Mouse (Mus musculus) hindbrain, embryonic 10.5 days (tissue): Measurements from ENCODE around the gene Rufy3. TPM values are rescaled to one million over a fixed set of nuclear protein-coding genes. Genes with fewer than 3 reads are reported as not detected.

Experiments
- DNase-seq: peaks from one replicate; pipeline ENCODE4 v3.0.0-alpha.2; 2017; ENCODE audit warnings: low spot score
- H3K27ac ChIP-seq: fragments of 300-500 bp; sonication (generic); 2 replicates; pipeline ENCODE4 v1.5.1; 2016; ENCODE audit warnings: mild to moderate bottlenecking, moderate library complexity
- H3K27me3 ChIP-seq: fragments of 300-500 bp; sonication (generic); 2 replicates; pipeline ENCODE4 v1.6.1; 2016; ENCODE audit warnings: mild to moderate bottlenecking; ENCODE audit not compliant: poor library complexity, insufficient read depth, severe bottlenecking
- H3K36me3 ChIP-seq: fragments of 300-500 bp; sonication (generic); 2 replicates; pipeline ENCODE4 v1.6.1; 2016; ENCODE audit warnings: mild to moderate bottlenecking, moderate library complexity
- H3K4me1 ChIP-seq: fragments of 300-500 bp; sonication (generic); replicated peaks from 2 replicates; pipeline ENCODE4 v1.6.1; 2016; ENCODE audit warnings: mild to moderate bottlenecking
- H3K4me3 ChIP-seq: fragments of 300-500 bp; sonication (generic); 2 replicates; pipeline ENCODE4 v1.5.1; 2016; ENCODE audit warnings: mild to moderate bottlenecking, moderate library complexity
- H3K9me3 ChIP-seq: fragments of 300-500 bp; sonication (generic); 2 replicates; pipeline ENCODE4 v1.6.1; 2016; ENCODE audit warnings: mild to moderate bottlenecking, moderate library complexity
- WGBS: fragments of 180-500 bp; shearing (Covaris S2); methylation state at CpG from one replicate; pipeline ENCODE4 v1.1.7; 2016; 5-methylcytosine and 5-hydroxymethylcytosine counted together
- polyA plus RNA-seq: library from polyadenylated mRNA; unstranded; fragments of >200 nt; fragmentation: Nextera tagmentation; extraction: Ambion mirVana; gene quantifications from 2 replicates; pipeline ENCODE4 v1.2.1, GENCODE M21; 2016

Gene Rufy3
- polyA plus RNA-seq, 1 experiment from 2014 or later: 103 TPM

DNA sequence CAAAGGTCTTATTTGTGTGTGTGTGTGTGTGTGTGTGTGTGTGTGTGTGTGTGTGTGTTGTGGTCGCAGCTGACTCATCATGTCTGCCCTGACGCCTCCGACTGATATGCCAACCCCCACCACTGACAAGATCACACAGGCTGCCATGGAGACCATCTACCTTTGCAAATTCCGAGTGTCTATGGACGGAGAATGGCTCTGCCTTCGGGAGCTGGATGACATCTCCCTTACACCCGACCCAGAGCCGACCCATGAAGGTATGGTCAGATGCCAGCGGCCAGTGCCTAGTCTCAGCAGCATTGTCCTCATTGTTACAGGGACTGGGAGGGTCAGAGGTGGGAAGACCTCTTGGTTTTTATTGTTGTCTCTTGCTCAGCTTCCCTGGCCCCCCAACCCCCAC, 19.2 kb downstream of the Rufy3 start:
- peak; percentile 62 for DNase-seq
- Histone ChIP-seq H3K27ac (peak overlapping the region; percentile 82), H3K4me1 (peaks cover 45% of the 10 kb centered on the region), H3K4me3 (peak overlapping the region; percentile 51), H3K27me3 (no peaks in the 10 kb centered on the region), H3K36me3 (no peaks in the 10 kb centered on the region), H3K9me3 (no peaks in the 10 kb centered on the region)
- WGBS: 13% methylated on average over 9 of the region's 9 CpGs

DNA sequence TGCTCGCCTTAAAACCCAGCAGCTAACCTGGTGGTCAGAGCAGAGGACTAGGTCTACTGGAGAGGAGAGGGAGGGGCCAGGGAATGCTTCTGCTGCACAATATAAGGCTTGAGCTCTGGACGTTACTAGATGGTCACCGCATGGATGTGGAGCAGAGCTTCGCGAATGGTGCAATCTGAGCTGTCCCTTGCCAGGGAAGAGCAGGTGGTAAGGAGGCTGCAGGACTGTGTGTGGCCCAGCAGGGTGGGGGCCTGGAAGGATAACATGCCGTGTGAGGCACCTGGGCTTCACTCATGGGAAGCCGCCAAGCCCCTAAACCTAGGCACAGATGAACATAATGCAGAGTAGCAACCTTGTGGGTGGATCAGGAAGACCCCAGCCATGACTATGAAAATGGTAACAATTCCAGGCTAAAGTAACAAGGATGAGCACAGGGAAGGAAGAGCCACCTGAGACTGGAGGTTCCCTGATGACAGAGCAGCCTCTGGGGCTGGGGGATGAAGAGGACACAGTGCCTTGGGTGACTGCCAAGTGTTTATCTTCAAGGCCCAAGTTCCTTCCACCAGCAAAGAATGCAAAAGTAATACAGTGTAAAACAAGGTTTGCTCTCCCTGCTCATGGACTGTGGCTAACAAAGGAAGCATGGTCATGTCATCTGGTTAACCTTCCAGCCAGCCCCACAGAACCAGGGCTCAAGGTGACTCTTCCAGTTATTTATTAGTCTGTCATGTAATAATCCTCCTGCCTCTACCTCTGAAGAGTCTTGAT, 21.8 kb downstream of the Rufy3 start:
- peaks cover 45% of the 10 kb centered on the region for H3K4me1 ChIP-seq
- no peaks in the 10 kb centered on the region for H3K27me3 ChIP-seq
- no peaks in the 10 kb centered on the region for H3K9me3 ChIP-seq
- peak overlapping the region; percentile 69 for H3K27ac ChIP-seq
- H3K4me3 ChIP-seq: peak overlapping the region; percentile 51
- DNase-seq: no peak
- WGBS: 74% methylated on average over 7 of the region's 7 CpGs
- 0 out of 2 replicates have a peak, but pooled peaks cover 6% of the 10 kb centered on the region for H3K36me3 ChIP-seq

GRCm38 (mm10) chr5:88587211-88587934, 22.5 kb downstream of the Rufy3 start:
- peak overlapping the region; percentile 51 for H3K4me3 ChIP-seq
- no peaks in the 10 kb centered on the region for H3K27me3 ChIP-seq
- DNase-seq: peak; percentile 49
- 0 out of 2 replicates have a peak, but pooled peaks cover 9% of the 10 kb centered on the region for H3K36me3 ChIP-seq
- H3K9me3 ChIP-seq: no peaks in the 10 kb centered on the region
- 30% methylated on average over 13 of the region's 13 CpGs for WGBS
- H3K4me1 ChIP-seq: peaks cover 45% of the 10 kb centered on the region
- H3K27ac ChIP-seq: peak overlapping the region; percentile 76

- WGBS: 57% methylated on average over 5 of the region's 5 CpGs
- Histone ChIP-seq H3K27me3 (no peaks in the 10 kb centered on the region), H3K4me3 (no peak overlapping the region), H3K9me3 (no peaks in the 10 kb centered on the region), H3K36me3 (peaks cover 20% of the 10 kb centered on the region), H3K27ac (no peak overlapping the region), H3K4me1 (peaks cover 45% of the 10 kb centered on the region)
- no peak for DNase-seq
Observed at GRCm38 (mm10) chr5:88588481-88588880, 23.6 kb downstream of the Rufy3 start.

GRCm38 (mm10) chr5:88593421-88594172, 28.8 kb downstream of the Rufy3 start:
- no peak overlapping the region for H3K4me3 ChIP-seq
- H3K9me3 ChIP-seq: no peaks in the 10 kb centered on the region
- DNase-seq: no peak
- no peaks in the 10 kb centered on the region; the same call in 1 of the 2 replicates for H3K4me1 ChIP-seq
- 91% methylated on average over 13 of the region's 13 CpGs for WGBS
- H3K36me3 ChIP-seq: peaks cover 26% of the 10 kb centered on the region
- no peak overlapping the region for H3K27ac ChIP-seq
- no peaks in the 10 kb centered on the region for H3K27me3 ChIP-seq

- H3K27ac ChIP-seq: no peak overlapping the region
- H3K9me3 ChIP-seq: no peaks in the 10 kb centered on the region
- H3K4me1 ChIP-seq: no peaks in the 10 kb centered on the region
- DNase-seq: no peak
- peaks cover 26% of the 10 kb centered on the region for H3K36me3 ChIP-seq
- 93% methylated on average over 7 of the region's 7 CpGs for WGBS
- no peaks in the 10 kb centered on the region for H3K27me3 ChIP-seq
- H3K4me3 ChIP-seq: no peak overlapping the region
Observed at GRCm38 (mm10) chr5:88594173-88594569, 29.3 kb downstream of the Rufy3 start.

DNA sequence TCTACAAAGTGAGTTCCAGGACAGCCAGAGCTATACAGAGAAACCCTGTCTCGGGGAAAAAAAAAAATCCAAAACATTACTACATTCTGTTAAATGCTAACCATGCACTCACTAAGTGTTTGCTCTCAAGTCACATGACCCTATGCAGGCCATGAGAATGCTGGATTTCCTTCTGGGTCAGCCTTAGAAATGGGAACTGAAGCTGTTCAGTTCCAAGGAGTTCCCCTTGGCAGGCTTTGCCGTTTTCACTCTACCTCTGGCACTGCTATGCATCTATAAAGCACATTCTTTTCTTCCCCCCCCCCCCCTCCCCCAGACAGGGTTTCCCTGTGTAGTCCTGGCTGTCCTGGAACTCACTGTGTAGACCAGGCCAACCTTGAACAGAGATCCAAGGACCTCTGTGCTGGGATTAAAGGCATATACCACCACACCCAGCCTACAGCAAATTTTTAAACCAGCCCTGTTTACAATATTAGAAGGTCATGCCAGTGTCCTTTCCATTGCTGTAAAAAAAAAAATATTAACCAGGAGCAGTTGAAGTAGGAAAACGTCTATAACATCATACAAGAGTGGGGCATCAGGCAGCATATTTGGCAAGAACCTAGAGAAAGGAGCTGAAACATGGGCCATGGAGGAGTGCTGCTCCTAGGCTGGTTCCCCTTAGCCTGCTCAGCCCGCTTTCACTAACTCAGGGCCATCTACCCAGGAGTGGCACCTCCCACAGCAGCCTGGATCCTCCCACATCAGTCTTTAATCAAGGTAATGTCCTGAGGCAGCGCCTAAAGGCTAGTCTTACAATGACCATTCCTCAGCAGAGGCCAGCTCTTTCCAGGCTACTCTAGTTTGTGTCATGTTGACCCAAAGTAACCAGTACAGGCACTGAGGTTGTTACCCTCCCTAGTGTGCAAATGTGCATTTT, 31.0 kb downstream of the Rufy3 start:
- Histone ChIP-seq H3K4me1 (no peaks in the 10 kb centered on the region), H3K36me3 (peaks cover 20% of the 10 kb centered on the region), H3K27ac (no peak overlapping the region), H3K27me3 (no peaks in the 10 kb centered on the region), H3K9me3 (no peaks in the 10 kb centered on the region), H3K4me3 (no peak overlapping the region)
- no peak for DNase-seq
- WGBS: 84% methylated on average over 5 of the region's 5 CpGs

GRCm38 (mm10) chr5:88598961-88599360, 34.1 kb downstream of the Rufy3 start:
- Histone ChIP-seq H3K4me1 (no peaks in the 10 kb centered on the region), H3K9me3 (no peaks in the 10 kb centered on the region), H3K36me3 (peaks cover 2% of the 10 kb centered on the region; the same call in 1 of the 2 replicates), H3K27ac (no peak overlapping the region), H3K27me3 (no peaks in the 10 kb centered on the region), H3K4me3 (no peak overlapping the region)
- WGBS: 97% methylated on average over 6 of the region's 6 CpGs
- DNase-seq: no peak

DNA sequence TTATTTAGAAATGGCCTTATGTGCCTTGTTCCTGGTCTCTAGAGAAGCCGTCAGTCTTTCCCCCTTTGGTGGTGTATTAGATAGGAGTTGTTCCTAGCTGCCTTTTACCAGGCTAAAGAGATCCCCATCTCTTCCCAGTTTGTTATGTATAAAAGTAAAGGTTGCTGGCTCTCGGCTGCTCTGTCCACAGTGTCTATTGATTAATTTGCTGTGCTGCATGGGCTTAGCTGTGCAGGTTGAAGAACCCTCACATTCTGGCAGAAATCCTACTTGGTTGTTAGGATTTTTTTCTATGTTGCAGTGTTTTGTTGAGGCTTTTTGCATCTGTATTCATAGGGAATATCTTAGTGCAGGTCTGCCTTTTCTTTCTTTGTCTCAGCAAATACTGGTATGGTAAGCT, 37.2 kb downstream of the Rufy3 start:
- peaks cover 9% of the 10 kb centered on the region for H3K36me3 ChIP-seq
- H3K27ac ChIP-seq: no peak overlapping the region
- no peaks in the 10 kb centered on the region for H3K4me1 ChIP-seq
- H3K27me3 ChIP-seq: no peaks in the 10 kb centered on the region
- 81% methylated on average over 2 of the region's 2 CpGs for WGBS
- DNase-seq: no peak
- no peaks in the 10 kb centered on the region for H3K9me3 ChIP-seq
- H3K4me3 ChIP-seq: no peak overlapping the region

DNA sequence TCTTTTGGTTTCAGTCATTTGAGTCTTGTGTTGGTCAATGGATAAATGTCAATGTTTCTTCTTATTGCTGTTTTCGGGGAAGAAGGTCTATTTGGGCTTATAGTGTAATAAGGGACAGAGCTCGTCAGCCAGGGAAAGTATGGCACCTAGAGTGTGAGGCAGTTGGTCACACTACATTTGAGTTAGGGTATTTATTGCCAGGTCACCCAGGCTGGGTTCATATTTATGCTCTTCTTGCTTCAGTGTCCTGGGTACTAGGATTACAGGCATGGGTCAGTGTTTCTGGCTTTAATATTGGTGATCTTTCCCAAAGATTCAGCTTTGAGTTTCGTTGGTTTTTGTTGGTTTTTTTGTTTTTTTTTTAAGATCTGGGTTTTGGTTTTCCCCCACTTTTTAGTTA, 37.9 kb downstream of the Rufy3 start:
- no peaks in the 10 kb centered on the region for H3K9me3 ChIP-seq
- no peaks in the 10 kb centered on the region for H3K27me3 ChIP-seq
- WGBS: 92% methylated on average over 3 of the region's 3 CpGs
- DNase-seq: no peak
- no peaks in the 10 kb centered on the region for H3K4me1 ChIP-seq
- H3K27ac ChIP-seq: no peak overlapping the region
- H3K36me3 ChIP-seq: peaks cover 9% of the 10 kb centered on the region
- H3K4me3 ChIP-seq: no peak overlapping the region

- no peak overlapping the region for H3K4me3 ChIP-seq
- no peak for DNase-seq
- H3K36me3 ChIP-seq: peaks cover 9% of the 10 kb centered on the region
- H3K27ac ChIP-seq: no peak overlapping the region
- no peaks in the 10 kb centered on the region for H3K9me3 ChIP-seq
- H3K4me1 ChIP-seq: no peaks in the 10 kb centered on the region
- 92% methylated on average over 3 of the region's 3 CpGs for whole genome bisulfite sequencing
- no peaks in the 10 kb centered on the region for H3K27me3 ChIP-seq
Observed at GRCm38 (mm10) chr5:88604046-88604445, 39.2 kb downstream of the Rufy3 start.
